Mouse (Mus musculus) megakaryocyte, embryonic 14.5 days (primary cell): ENCODE results near the gene Smc1b. TPM values are rescaled to one million over a fixed set of nuclear protein-coding genes. Genes with fewer than 3 reads are reported as not detected.

Experiments used
- H3K27me3 ChIP-seq: replicated peaks from 2 replicates; pipeline ENCODE3; 2012; ENCODE audit warnings: inconsistent platforms
- H3K36me3 ChIP-seq: replicated peaks from 2 replicates; pipeline ENCODE3; 2012; ENCODE audit warnings: low read length, inconsistent platforms, mixed read lengths
- H3K4me1 ChIP-seq: 2 replicates; pipeline ENCODE4 v1.6.1; 2012; ENCODE audit warnings: inconsistent platforms
- H3K4me3 ChIP-seq: replicated peaks from 2 replicates; pipeline ENCODE3; 2012; ENCODE audit warnings: moderate library complexity, mild to moderate bottlenecking, inconsistent platforms
- H3K9me3 ChIP-seq: 2 replicates; pipeline ENCODE4 v1.6.1; 2012; ENCODE audit warnings: inconsistent platforms
- FLI1 ChIP-seq: IDR thresholded peaks from 2 replicates; pipeline ENCODE4 v1.6.1; 2012; ENCODE audit warnings: low read length, inconsistent platforms, mixed read lengths
- GATA1 ChIP-seq: IDR thresholded peaks from 3 replicates; pipeline ENCODE4 v1.6.1; 2012; ENCODE audit warnings: mixed read lengths, low read length, inconsistent platforms, borderline replicate concordance
- polyA plus RNA-seq: library from polyadenylated mRNA; stranded (reverse); fragments of >175 nt; gene quantifications from 2 replicates; pipeline ENCODE4 v1.2.3, GENCODE M21; 2012; ENCODE audit warnings: low replicate concordance; ENCODE audit not compliant: insufficient read depth

Gene Smc1b
- polyA plus RNA-seq, result not detected in 2 replicates

GRCm38 (mm10) chr15:85131275-85132192 lies at the start of gene Smc1b, which contains the start of gene Ribc2:
Gene Smc1b, minus strand, starts transcription at chr15:85131964.
Gene Ribc2, plus strand, starts transcription at chr15:85132078.
- Histone ChIP-seq H3K4me3 (no peak within 1 kb of the TSS), H3K36me3 (no peaks in the 10 kb centered on the region), H3K27me3 (peaks cover 29% of the 10 kb centered on the region), H3K4me1 (peaks cover 18% of the 10 kb centered on the region), H3K9me3 (peaks cover 7% of the 10 kb centered on the region)
- TF ChIP-seq FLI1 (no peak), GATA1 (no peak)

- Histone ChIP-seq H3K9me3 (peaks cover 7% of the 10 kb centered on the region; the same call in 1 of the 2 replicates), H3K36me3 (no peaks in the 10 kb centered on the region), H3K4me1 (no peaks in the 10 kb centered on the region), H3K27me3 (peaks cover 22% of the 10 kb centered on the region), H3K4me3 (no peak overlapping the region)
- TF ChIP-seq GATA1, result no peak
- no peak for TF ChIP-seq FLI1
These were observed 48.6 kb upstream of the Smc1b start for GRCm38 (mm10) chr15:85180368-85180767.

GRCm38 (mm10) chr15:85179528-85180180 lies 47.9 kb upstream of the Smc1b start:
- peaks cover 22% of the 10 kb centered on the region for H3K27me3 ChIP-seq
- TF ChIP-seq GATA1 (no peak), FLI1 (no peak)

GRCm38 (mm10) chr15:85178172-85178571 lies 46.4 kb upstream of the Smc1b start:
- Histone ChIP-seq H3K9me3 (peaks cover 7% of the 10 kb centered on the region; the same call in 1 of the 2 replicates), H3K4me1 (no peaks in the 10 kb centered on the region), H3K36me3 (no peaks in the 10 kb centered on the region), H3K4me3 (no peak overlapping the region), H3K27me3 (peaks cover 20% of the 10 kb centered on the region)
- no peak for TF ChIP-seq FLI1
- no peak for TF ChIP-seq GATA1

More at GRCm38 (mm10) chr15:85179528-85180180, 47.9 kb upstream of the Smc1b start:
- Histone ChIP-seq H3K4me3 (no peak overlapping the region), H3K9me3 (peaks cover 7% of the 10 kb centered on the region; the same call in 1 of the 2 replicates), H3K4me1 (no peaks in the 10 kb centered on the region), H3K36me3 (no peaks in the 10 kb centered on the region)

- Histone ChIP-seq H3K9me3 (peaks cover 7% of the 10 kb centered on the region; the same call in 1 of the 2 replicates), H3K4me3 (no peak overlapping the region), H3K36me3 (no peaks in the 10 kb centered on the region), H3K27me3 (peaks cover 22% of the 10 kb centered on the region), H3K4me1 (no peaks in the 10 kb centered on the region)
- TF ChIP-seq FLI1 (no peak), GATA1 (no peak)
These were observed 45.8 kb upstream of the Smc1b start for GRCm38 (mm10) chr15:85177576-85177975.

- no peaks in the 10 kb centered on the region for H3K36me3 ChIP-seq
- H3K9me3 ChIP-seq, result peaks cover 7% of the 10 kb centered on the region; the same call in 1 of the 2 replicates
- H3K4me1 ChIP-seq, result no peaks in the 10 kb centered on the region
- TF ChIP-seq FLI1 (no peak), GATA1 (no peak)
- H3K27me3 ChIP-seq, result peaks cover 26% of the 10 kb centered on the region
- no peak overlapping the region for H3K4me3 ChIP-seq
These were observed 42.3 kb upstream of the Smc1b start for GRCm38 (mm10) chr15:85174060-85174459.

- H3K4me1 ChIP-seq, result no peaks in the 10 kb centered on the region
- H3K27me3 ChIP-seq, result peaks cover 24% of the 10 kb centered on the region
- TF ChIP-seq FLI1 (no peak), GATA1 (no peak)
- H3K36me3 ChIP-seq, result no peaks in the 10 kb centered on the region
- H3K4me3 ChIP-seq, result no peak overlapping the region
- peaks cover 8% of the 10 kb centered on the region; the same call in 1 of the 2 replicates for H3K9me3 ChIP-seq
These were observed 41.7 kb upstream of the Smc1b start for GRCm38 (mm10) chr15:85173425-85173824.

- no peak for TF ChIP-seq FLI1
- TF ChIP-seq GATA1, result no peak
- Histone ChIP-seq H3K27me3 (peaks cover 27% of the 10 kb centered on the region), H3K4me1 (no peaks in the 10 kb centered on the region), H3K4me3 (no peak overlapping the region), H3K9me3 (peaks cover 12% of the 10 kb centered on the region), H3K36me3 (no peaks in the 10 kb centered on the region)
These were observed 40.3 kb upstream of the Smc1b start for GRCm38 (mm10) chr15:85172054-85172453.

- H3K27me3 ChIP-seq, result peaks cover 38% of the 10 kb centered on the region
- peaks cover 6% of the 10 kb centered on the region; the same call in 1 of the 2 replicates for H3K9me3 ChIP-seq
- TF ChIP-seq GATA1, result no peak
- H3K4me3 ChIP-seq, result no peak overlapping the region
- no peaks in the 10 kb centered on the region for H3K36me3 ChIP-seq
- no peaks in the 10 kb centered on the region for H3K4me1 ChIP-seq
These were observed 35.4 kb upstream of the Smc1b start for GRCm38 (mm10) chr15:85167086-85167679.
